Mouse (Mus musculus): ENCODE measurements around the gene Mtss1l.
A peak's percentile ranks its signal among the peaks of the same experiment; 100 is the strongest.

The Mtss1l gene

GRCm38 (mm10) chr8:110776335-110776734 lies 55.1 kb downstream of the Mtss1l start:
- DNase-seq (ENCODE audit: low read depth, low spot score) = peak; percentile 70

GRCm38 (mm10) chr8:110779924-110780718 lies 58.8 kb downstream of the Mtss1l start:
- DNase-seq (ENCODE audit: low read depth, low spot score) = no peak

GRCm38 (mm10) chr8:110785366-110785765 lies 64.1 kb downstream of the Mtss1l start:
- no peak for DNase-seq (ENCODE audit: low read depth, low spot score)

GRCm38 (mm10) chr8:110786501-110786900 lies 65.2 kb downstream of the Mtss1l start:
- DNase-seq (ENCODE audit: low read depth, low spot score) = peak; percentile 81

GRCm38 (mm10) chr8:110786934-110787333 lies 65.7 kb downstream of the Mtss1l start:
- DNase-seq (ENCODE audit: low read depth, low spot score) = no peak

- DNase-seq (ENCODE audit: low read depth, low spot score) = no peak
These were observed 66.2 kb downstream of the Mtss1l start for GRCm38 (mm10) chr8:110787411-110787954.

GRCm38 (mm10) chr8:110788981-110789380 lies 67.7 kb downstream of the Mtss1l start:
- no peak for DNase-seq (ENCODE audit: low read depth, low spot score)

- DNase-seq (ENCODE audit: low read depth, low spot score) = peak; percentile 36
These were observed 68.3 kb downstream of the Mtss1l start for GRCm38 (mm10) chr8:110789571-110789970.

GRCm38 (mm10) chr8:110790270-110790669 lies 69.0 kb downstream of the Mtss1l start:
- no peak for DNase-seq (ENCODE audit: low read depth, low spot score)
